Mouse (Mus musculus) MEL (cell line): ENCODE measurements around the gene Rpp25.

Source experiments
- BHLHE40 ChIP-seq: IDR thresholded peaks from 2 replicates; pipeline ENCODE4 v1.6.1; 2012; ENCODE audit warnings: low read depth, mild to moderate bottlenecking, inconsistent platforms, low read length, improper control_type of control experiment, borderline replicate concordance
- CHD1 ChIP-seq: IDR thresholded peaks from 2 replicates; pipeline ENCODE4 v1.6.1; 2012; ENCODE audit warnings: low read depth, mild to moderate bottlenecking, inconsistent platforms, low read length, improper control_type of control experiment
- CHD2 ChIP-seq: IDR thresholded peaks from 2 replicates; pipeline ENCODE4 v1.6.1; 2011; ENCODE audit warnings: low read length, improper control_type of control experiment
- CTCF ChIP-seq, 3 experiments: IDR thresholded peaks in 2 of 3; conservative IDR thresholded peaks in 1 of 3; 2 replicates each; pipeline ENCODE4 v1.5.1; 2011 to 2012; ENCODE audit warnings: low read length in 3 of 3, low read depth in 2 of 3, mild to moderate bottlenecking in 2 of 3, improper control_type of control experiment in 1 of 3, inconsistent platforms in 1 of 3, mixed read lengths in 1 of 3, moderate library complexity in 1 of 3; ENCODE audit not compliant: control insufficient read depth in 1 of 3, insufficient read depth in 1 of 3, poor library complexity in 1 of 3, severe bottlenecking in 1 of 3
- ELF1 ChIP-seq: IDR thresholded peaks from 2 replicates; pipeline ENCODE4 v1.6.1; 2014; ENCODE audit warnings: low read depth, mild to moderate bottlenecking, inconsistent platforms, low read length, improper control_type of control experiment, moderate library complexity
- ETS1 ChIP-seq: IDR thresholded peaks from 2 replicates; pipeline ENCODE4 v1.6.1; 2012; ENCODE audit warnings: low read depth, mild to moderate bottlenecking, inconsistent platforms, low read length, improper control_type of control experiment, moderate library complexity
- MAFK ChIP-seq: IDR thresholded peaks from 2 replicates; pipeline ENCODE4 v1.6.1; 2011; ENCODE audit warnings: low read depth, mild to moderate bottlenecking, low read length, improper control_type of control experiment, borderline replicate concordance
- MAX ChIP-seq: IDR thresholded peaks from 2 replicates; pipeline ENCODE4 v1.6.1; 2011; ENCODE audit warnings: low read length, improper control_type of control experiment
- POLR2A ChIP-seq, 2 experiments: IDR thresholded peaks; 2 replicates each; pipeline ENCODE4 v1.6.1; 2011 to 2012; ENCODE audit warnings: low read length in 2 of 2, mild to moderate bottlenecking in 2 of 2, control low read depth in 1 of 2, improper control_type of control experiment in 1 of 2, low read depth in 1 of 2, moderate library complexity in 1 of 2; ENCODE audit not compliant: control insufficient read depth in 1 of 2, insufficient read depth in 1 of 2, poor library complexity in 1 of 2
- TCF12 ChIP-seq: IDR thresholded peaks from 2 replicates; pipeline ENCODE4 v1.6.1; 2014; ENCODE audit warnings: low read depth, mild to moderate bottlenecking, inconsistent platforms, low read length, improper control_type of control experiment, moderate library complexity
- ZNF384 ChIP-seq: IDR thresholded peaks from 2 replicates; pipeline ENCODE4 v1.6.1; 2012; ENCODE audit warnings: low read depth, mild to moderate bottlenecking, inconsistent platforms, low read length, improper control_type of control experiment

GRCm38 (mm10) chr9:57487807-57488206 lies 16.0 kb upstream of the Rpp25 start:
- TF ChIP-seq CTCF (IDR thresholded peaks at IDR 0.05 in 2 of 3, conservative IDR thresholded peaks at IDR 0.05 in 1 of 3; ENCODE audit: control insufficient read depth in 1 of 3, insufficient read depth in 1 of 3, low read depth in 2 of 3, low read length in 3 of 3, poor library complexity in 1 of 3, severe bottlenecking in 1 of 3), result no peak
- TF ChIP-seq TCF12, result no peak
- no peak for TF ChIP-seq ETS1
- TF ChIP-seq ZNF384, result no peak
- no peak for TF ChIP-seq BHLHE40
- no peak for TF ChIP-seq CHD2
- TF ChIP-seq MAX, result no peak
- TF ChIP-seq POLR2A (IDR thresholded peaks at IDR 0.05; ENCODE audit: control insufficient read depth in 1 of 2, insufficient read depth in 1 of 2, low read depth in 1 of 2, low read length in 2 of 2, poor library complexity in 1 of 2), result no peak
- no peak for TF ChIP-seq CHD1
- no peak for TF ChIP-seq MAFK
- no peak for TF ChIP-seq ELF1
